Mouse (Mus musculus): ENCODE data around the gene Sox18.

Sox18 gene

GRCm38 (mm10) chr2:181671326-181671725 is at the start of gene Sox18:
Sox18 (minus strand) TSS chr2:181671640.
- DNase-seq (ENCODE audit: low read depth): no peak

- DNase-seq (ENCODE audit: low read depth): no peak
Observed at GRCm38 (mm10) chr2:181721200-181721599, 49.8 kb upstream of the Sox18 start.

- no peak for DNase-seq (ENCODE audit: low read depth)
Observed at GRCm38 (mm10) chr2:181720061-181720460, 48.6 kb upstream of the Sox18 start.

DNA sequence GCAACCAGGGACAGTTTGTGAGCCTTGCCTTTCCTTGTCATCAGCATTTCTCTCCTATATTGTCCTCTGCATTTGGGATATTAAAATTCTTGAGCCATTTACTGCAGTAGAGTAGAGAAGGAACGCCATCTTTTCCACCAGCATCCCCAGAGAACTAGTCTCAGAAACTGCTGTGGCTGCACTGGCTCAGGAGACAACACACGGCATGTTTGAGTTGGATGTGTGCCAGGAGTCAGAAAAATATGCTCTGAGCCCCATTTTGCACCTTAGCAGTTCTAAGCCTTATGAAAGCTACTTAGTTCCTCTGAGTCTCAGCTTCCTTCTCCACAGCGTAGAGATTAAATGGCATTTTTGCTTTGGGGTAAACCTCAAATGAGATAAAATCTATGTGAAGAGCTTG is 45.6 kb upstream of the Sox18 start:
- DNase-seq (ENCODE audit: low read depth): no peak

- no peak for DNase-seq (ENCODE audit: low read depth)
Observed at GRCm38 (mm10) chr2:181715382-181715781, 43.9 kb upstream of the Sox18 start.

- no peak for DNase-seq (ENCODE audit: low read depth)
Observed at GRCm38 (mm10) chr2:181714903-181715326, 43.5 kb upstream of the Sox18 start, which contains the start of gene Oprl1. Oprl1 (plus strand) TSS chr2:181715016.

- no peak for DNase-seq (ENCODE audit: low read depth)
Observed at GRCm38 (mm10) chr2:181713749-181714148, 42.3 kb upstream of the Sox18 start.

DNA sequence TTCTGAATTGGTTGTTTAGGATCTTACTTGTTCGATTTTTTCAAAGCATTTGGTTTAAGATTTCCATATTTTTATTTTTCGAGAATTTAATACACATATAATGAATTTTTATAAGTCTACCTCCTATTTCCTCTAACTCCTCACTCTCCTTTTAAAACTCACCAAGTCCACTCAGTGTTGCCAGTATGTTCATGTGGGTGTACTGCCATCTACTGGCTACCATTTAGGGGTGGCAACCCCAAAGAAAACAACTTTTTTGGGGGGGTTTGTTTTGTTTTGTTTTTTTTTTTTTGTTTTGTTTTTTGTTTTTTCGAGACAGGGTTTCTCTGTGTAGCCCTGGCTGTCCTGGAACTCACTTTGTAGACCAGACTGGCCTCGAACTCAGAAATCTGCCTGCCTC is 35.2 kb upstream of the Sox18 start:
- no peak for DNase-seq (ENCODE audit: low read depth)

DNA sequence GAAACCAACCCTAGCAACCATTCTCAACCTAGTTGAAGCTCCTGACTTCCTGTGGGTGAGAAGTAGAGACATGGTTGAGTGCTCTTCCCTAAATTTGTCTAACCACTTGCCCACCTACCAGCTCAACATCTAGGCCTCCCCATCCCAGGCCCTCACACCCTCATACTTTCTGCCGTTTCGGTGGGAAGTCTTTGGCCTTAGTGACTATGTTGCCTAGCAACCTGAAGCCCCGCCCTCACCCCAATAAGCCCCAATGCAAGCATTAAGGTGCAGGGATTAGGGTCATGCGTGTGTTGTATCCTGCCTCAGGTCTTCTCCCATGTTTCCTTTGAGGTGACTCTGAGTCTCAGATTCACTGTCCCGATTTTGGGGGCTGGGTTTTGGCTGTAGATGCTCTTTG is 26.8 kb upstream of the Sox18 start, which contains the start of gene Lkaaear1:
Lkaaear1 (minus strand) TSS at position 202 of the 400 bp plus-strand sequence.
- DNase-seq (ENCODE audit: low read depth): no peak

GRCm38 (mm10) chr2:181696801-181697420 is 25.5 kb upstream of the Sox18 start:
- DNase-seq (ENCODE audit: low read depth): no peak

DNA sequence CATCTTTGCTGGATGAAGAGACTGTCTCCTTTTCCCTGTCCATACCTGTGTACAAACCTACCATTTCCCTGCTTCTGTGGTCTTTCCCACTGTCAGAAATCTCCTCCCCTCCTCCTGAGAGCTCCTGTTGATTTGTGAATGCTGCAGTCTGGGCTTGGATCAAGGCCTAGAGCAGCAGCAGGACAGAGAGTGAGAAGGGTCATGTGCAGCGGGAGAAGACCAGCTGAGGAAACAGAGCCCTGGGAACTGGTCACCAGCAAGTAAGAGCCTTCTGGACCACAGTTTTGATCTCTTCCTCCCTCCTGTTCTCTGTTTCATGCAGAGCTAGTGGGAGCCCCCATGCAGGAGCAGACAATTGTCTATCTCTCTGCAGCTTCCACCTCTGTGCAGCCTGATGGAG is 24.3 kb upstream of the Sox18 start:
- no peak for DNase-seq (ENCODE audit: low read depth)

- no peak for DNase-seq (ENCODE audit: low read depth)
Observed at GRCm38 (mm10) chr2:181694581-181694980, 23.1 kb upstream of the Sox18 start.

- no peak for DNase-seq (ENCODE audit: low read depth)
Observed at GRCm38 (mm10) chr2:181693339-181694280, 22.2 kb upstream of the Sox18 start, which contains the start of gene Rgs19. Rgs19 (minus strand) TSS chr2:181693977.

DNA sequence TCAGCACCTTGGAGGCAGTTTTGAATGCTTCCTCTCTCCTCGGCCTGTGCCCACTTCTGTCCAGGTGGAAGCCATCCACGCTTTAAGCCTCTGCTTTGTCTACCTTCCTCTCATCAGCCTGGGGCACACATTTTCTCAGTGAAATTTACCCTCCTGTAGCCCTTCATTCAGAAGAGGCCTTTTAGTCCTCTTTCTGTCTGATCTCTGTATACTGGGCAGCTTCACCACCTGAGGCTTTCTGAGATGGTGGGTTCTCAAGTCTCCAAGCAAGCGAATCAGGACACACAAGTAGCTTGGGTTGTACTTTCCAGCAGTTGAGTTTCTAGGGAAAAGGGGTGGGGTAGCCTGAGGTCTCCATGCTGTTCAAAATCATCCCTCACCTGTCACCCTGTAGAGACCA is 20.9 kb upstream of the Sox18 start:
- DNase-seq (ENCODE audit: low read depth): no peak

GRCm38 (mm10) chr2:181691571-181691970 is 20.1 kb upstream of the Sox18 start:
- no peak for DNase-seq (ENCODE audit: low read depth)

- no peak for DNase-seq (ENCODE audit: low read depth)
Observed at GRCm38 (mm10) chr2:181691083-181691482, 19.6 kb upstream of the Sox18 start.

- no peak for DNase-seq (ENCODE audit: low read depth)
Observed at GRCm38 (mm10) chr2:181689466-181690160, 18.2 kb upstream of the Sox18 start.

GRCm38 (mm10) chr2:181687586-181687985 is 16.1 kb upstream of the Sox18 start:
- DNase-seq (ENCODE audit: low read depth): no peak

DNA sequence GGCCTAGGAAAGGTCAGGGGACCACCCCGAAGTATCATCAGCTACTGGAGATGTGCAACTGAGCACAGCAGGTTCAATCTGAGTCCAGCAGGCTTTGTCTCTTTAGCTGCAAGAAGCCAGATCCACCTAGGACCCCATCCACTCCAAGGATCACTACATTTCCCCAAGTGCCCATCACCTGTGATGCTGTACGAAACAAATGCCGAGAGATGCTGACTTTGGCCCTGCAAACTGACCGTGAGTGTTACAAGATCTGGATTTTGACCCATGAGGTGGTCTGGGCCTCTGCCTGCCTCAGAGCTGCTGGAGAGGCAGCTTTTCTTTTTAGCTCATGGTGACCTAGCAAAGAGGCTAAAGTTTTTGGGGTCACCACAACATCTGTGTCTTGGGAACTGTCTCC is 14.2 kb upstream of the Sox18 start:
- DNase-seq (ENCODE audit: low read depth): no peak

DNA sequence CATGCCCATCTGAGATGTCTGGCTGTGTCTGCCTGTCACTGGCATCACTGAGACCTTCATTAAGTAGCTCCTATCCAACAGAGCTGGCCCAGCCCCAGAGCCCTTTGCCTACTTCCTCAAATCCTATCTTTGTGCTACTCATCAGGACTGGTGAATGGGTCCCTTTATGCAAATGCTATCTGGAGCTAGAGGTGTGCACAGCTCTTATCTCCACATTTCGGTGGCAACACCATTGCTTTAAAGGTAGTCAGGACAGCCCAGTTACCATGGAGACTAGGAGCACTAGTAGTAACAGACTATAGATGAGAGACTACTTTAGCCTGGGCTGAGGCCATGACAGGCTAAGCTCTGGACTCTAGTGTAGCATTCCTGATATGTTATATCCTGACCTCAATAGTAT is 13.3 kb upstream of the Sox18 start:
- DNase-seq (ENCODE audit: low read depth): no peak

DNA sequence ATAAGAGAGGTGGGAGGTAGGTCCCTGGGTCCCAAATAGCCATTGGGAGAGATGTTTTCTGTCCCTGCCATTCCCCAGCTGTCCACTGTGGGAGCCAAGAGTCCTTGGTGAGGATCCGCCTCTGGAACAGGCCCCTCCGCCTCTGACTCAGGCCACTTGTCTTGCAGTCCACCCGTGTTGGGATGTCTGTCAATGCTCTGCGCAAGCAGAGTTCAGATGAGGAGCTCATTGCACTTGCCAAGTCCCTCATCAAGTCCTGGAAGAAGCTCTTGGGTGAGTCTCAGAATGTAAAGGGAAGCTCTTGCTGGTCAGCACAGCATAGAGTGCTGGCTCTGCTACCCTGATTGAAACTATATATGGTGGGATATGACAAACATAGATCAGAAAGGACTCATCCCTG is 11.9 kb upstream of the Sox18 start:
- DNase-seq (ENCODE audit: low read depth): no peak

DNA sequence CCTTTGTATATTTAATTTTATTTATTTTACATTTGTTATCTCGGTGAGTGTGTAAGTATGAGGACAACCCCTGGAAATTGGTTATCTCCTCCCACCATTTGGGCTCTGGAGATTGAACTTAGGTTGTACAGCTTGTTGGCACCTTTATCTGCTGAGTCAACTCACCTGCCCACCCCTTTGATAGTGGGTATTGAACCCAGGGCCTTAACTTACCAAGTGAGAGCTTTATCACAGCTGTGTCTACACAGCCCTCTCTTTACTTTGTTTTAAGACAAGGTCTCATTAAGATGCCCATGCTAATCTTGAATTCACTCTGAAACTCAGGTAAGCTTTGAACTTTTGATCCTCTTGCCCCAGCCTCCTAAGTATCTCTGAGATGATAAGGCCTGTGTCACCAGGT is 10.5 kb upstream of the Sox18 start:
- DNase-seq (ENCODE audit: low read depth): no peak

DNA sequence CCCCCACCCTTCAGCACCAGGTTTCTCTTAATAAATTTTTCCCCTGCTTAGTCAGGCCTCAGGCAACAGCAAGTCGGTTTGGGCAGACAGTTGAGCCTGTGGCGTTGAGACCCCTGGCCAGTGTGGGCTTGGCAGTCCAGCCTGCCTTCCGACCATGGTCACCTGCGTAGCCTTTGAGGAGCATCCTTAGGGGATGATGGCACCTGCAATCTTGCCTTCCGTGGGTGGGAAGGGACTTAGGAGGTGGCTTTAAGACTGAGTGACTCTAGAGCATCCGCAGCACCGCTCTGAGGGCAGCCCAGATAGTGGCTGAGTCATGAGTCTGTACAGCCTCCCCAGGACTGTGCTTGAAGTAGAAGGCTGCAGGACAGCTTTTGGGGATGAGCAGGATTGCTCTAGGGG is 9.3 kb upstream of the Sox18 start:
- DNase-seq (ENCODE audit: low read depth): no peak
